Mouse (Mus musculus): Measurements from ENCODE around the gene Nr4a1. TPM values are rescaled to one million over a fixed set of nuclear protein-coding genes. Genes with fewer than 3 reads are reported as not detected.

Gene Nr4a1
- polyA plus RNA-seq, 1 experiment from 2014 or later = 0.67 TPM

DNA sequence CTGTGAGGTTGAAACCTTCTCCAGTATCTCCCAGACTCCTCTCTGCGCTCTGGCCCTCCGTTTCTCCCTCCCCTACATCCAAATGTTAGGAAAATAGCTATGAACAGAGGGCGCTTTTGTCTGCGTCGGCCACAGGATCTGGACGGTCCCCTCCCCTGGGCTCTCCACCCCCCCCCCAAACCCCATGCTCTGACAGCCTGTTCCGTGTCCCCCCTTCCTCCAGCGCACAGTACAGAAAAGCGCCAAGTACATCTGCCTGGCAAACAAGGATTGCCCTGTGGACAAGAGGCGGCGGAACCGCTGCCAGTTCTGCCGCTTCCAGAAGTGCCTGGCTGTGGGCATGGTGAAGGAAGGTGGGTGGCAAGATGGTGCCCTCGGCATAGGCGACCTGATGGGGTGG, 17.4 kb downstream of the Nr4a1 start:
- no peaks in the 10 kb centered on the region for H3K9me3 ChIP-seq (replicated peaks; ENCODE audit: control insufficient read depth, low read length)
- H3K4me3 ChIP-seq (ENCODE audit: low read depth, low read length) = no peak overlapping the region
- H3K4me2 ChIP-seq (ENCODE audit: low read depth, low read length) = no peak overlapping the region
- no peak overlapping the region for H3K9ac ChIP-seq (ENCODE audit: low read depth, low read length)
- no peak overlapping the region for H3K27ac ChIP-seq (ENCODE audit: low read length)
- WGBS (ENCODE audit: insufficient replicate concordance) = 78% methylated on average over 15 of the region's 15 CpGs
- no peak for ATAC-seq (ENCODE audit: low read depth)
- no peaks in the 10 kb centered on the region for H3K36me3 ChIP-seq (ENCODE audit: control insufficient read depth, insufficient read depth)
- H3K27me3 ChIP-seq (ENCODE audit: control insufficient read depth, insufficient read depth, low read depth, low read length) = peaks cover 17% of the 10 kb centered on the region
- H3K4me1 ChIP-seq (ENCODE audit: control insufficient read depth, low read depth, low read length) = peaks cover 2% of the 10 kb centered on the region

DNA sequence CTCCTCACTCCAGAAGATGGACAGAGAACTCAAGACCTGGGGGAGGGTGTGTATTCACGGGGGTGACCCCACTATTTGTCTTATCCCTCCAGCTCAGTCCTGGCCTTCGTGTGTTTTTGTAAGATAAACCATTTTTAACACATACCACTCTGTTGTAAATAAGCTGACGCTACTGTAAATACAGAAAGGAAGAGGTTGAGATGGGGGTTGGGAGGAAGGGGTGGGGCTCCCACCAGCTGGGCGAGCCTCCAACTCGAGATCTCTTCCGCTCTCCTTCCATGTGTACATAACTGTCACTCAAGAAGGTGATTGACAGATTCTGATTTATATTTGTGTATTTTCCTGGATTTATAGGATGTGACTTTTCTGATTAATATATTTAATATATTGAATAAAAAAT, 20.3 kb downstream of the Nr4a1 start:
- no peak for ATAC-seq (ENCODE audit: low read depth)
- H3K4me1 ChIP-seq (ENCODE audit: control insufficient read depth, low read depth, low read length) = no peaks in the 10 kb centered on the region

DNA sequence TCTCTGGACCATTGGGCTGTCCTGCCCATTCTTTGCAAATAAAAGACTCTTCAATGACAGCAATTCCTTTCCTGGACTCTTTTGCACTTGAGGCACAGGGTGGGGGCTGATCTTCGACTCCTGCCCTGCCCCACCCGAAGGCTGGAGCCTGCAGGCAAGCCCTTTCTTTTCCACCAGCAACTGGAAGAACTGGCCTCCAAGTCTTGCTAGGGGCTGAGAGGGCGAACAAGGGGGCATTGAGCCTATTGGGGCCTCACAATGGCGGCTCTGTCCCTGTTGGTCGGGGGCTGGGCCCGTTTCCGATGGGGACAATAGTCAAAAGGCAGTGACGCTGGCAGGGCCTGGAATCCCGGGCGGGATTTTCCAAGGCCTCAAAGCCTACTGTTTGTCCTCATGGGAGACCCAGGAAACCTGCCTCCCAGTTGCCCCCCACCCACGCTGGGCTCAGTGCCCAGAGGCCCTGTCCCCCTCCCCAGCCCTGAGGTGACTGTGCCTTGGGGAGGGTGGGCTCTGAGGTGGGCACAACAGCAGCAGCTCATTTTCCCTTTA, 23.4 kb downstream of the Nr4a1 start:
- WGBS (ENCODE audit: insufficient replicate concordance) = 64% methylated on average over 11 of the region's 11 CpGs

More for the DNA sequence above, 20.3 kb downstream of the Nr4a1 start:
- WGBS (ENCODE audit: insufficient replicate concordance) = 17% methylated on average over 6 of the region's 6 CpGs
- H3K9ac ChIP-seq (ENCODE audit: low read depth, low read length) = no peak overlapping the region
- no peaks in the 10 kb centered on the region for H3K27me3 ChIP-seq (ENCODE audit: control insufficient read depth, insufficient read depth, low read depth, low read length)
- no peak overlapping the region for H3K4me2 ChIP-seq (ENCODE audit: low read depth, low read length)
- no peaks in the 10 kb centered on the region for H3K9me3 ChIP-seq (replicated peaks; ENCODE audit: control insufficient read depth, low read length)
- H3K36me3 ChIP-seq (ENCODE audit: control insufficient read depth, insufficient read depth) = no peaks in the 10 kb centered on the region
- H3K27ac ChIP-seq (ENCODE audit: low read length) = no peak overlapping the region
- no peak overlapping the region for H3K4me3 ChIP-seq (ENCODE audit: low read depth, low read length)

DNA sequence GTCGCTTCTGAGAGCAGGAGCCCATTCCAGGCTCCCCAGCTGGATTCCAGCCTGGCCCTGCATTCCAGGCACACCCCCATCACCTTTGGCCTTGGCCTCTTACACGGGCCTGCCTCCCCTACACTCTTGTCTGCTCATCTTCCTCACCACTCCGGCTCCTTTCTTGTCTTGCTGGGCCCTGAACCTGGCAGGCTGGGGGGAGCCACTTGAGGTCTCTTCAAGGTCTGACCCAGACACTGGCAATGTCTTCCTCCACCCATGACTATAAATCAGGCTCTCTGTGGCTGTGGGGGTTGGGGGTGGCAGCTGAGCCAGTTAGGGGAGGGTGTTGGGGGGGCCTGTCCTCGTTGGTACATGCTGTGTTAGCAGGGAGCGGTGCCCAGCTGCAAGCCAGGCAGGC, 24.5 kb downstream of the Nr4a1 start:
- no peak overlapping the region for H3K9ac ChIP-seq (ENCODE audit: low read depth, low read length)

More for the DNA sequence above, 23.4 kb downstream of the Nr4a1 start:
- no peak for ATAC-seq (ENCODE audit: low read depth)
- Histone ChIP-seq H3K4me3 (ENCODE audit: low read depth, low read length) (no peak overlapping the region), H3K36me3 (ENCODE audit: control insufficient read depth, insufficient read depth) (no peaks in the 10 kb centered on the region), H3K9me3 (replicated peaks; ENCODE audit: control insufficient read depth, low read length) (no peaks in the 10 kb centered on the region), H3K4me1 (ENCODE audit: control insufficient read depth, low read depth, low read length) (no peaks in the 10 kb centered on the region), H3K4me2 (ENCODE audit: low read depth, low read length) (no peak overlapping the region), H3K27ac (ENCODE audit: low read length) (no peak overlapping the region), H3K9ac (ENCODE audit: low read depth, low read length) (no peak overlapping the region), H3K27me3 (ENCODE audit: control insufficient read depth, insufficient read depth, low read depth, low read length) (no peaks in the 10 kb centered on the region)

DNA sequence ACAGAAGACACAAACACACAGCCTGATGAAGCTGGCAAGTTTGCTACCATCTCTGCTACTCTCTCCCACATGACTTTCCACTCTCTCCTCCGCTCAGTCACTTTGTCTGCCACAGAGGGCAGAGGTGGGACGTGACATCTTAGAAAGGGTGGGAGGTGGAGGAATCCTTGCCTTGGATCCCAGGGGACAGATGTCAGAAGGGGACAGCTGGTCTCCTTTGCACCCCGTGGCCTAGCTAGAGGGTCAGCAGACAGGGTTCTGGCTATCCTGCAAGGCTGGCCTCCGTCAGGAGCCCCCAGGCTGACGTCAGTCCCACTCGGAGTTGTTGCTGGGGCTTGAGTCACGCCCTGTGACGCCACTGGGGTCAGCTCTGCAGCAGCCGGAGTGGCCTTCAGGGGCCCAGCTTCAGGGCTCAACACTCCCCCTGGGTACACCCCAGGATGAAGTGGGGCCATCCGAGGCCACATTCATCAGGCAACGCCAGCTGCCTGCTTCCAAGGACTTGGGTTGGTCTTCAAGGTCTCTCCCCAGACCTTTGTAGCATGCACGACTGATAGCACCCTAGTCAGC, 25.4 kb downstream of the Nr4a1 start:
- Histone ChIP-seq H3K27ac (ENCODE audit: low read length) (no peak overlapping the region), H3K9ac (ENCODE audit: low read depth, low read length) (no peak overlapping the region), H3K4me2 (ENCODE audit: low read depth, low read length) (no peak overlapping the region), H3K9me3 (replicated peaks; ENCODE audit: control insufficient read depth, low read length) (no peaks in the 10 kb centered on the region), H3K4me1 (ENCODE audit: control insufficient read depth, low read depth, low read length) (peaks cover under 1% of the 10 kb centered on the region), H3K4me3 (ENCODE audit: low read depth, low read length) (no peak overlapping the region), H3K36me3 (ENCODE audit: control insufficient read depth, insufficient read depth) (no peaks in the 10 kb centered on the region), H3K27me3 (ENCODE audit: control insufficient read depth, insufficient read depth, low read depth, low read length) (no peaks in the 10 kb centered on the region)
- 45% methylated on average over 12 of the region's 12 CpGs for WGBS (ENCODE audit: insufficient replicate concordance)
- ATAC-seq (ENCODE audit: low read depth) = no peak

More for the DNA sequence above, 24.5 kb downstream of the Nr4a1 start:
- ATAC-seq (ENCODE audit: low read depth) = no peak
- Histone ChIP-seq H3K4me3 (ENCODE audit: low read depth, low read length) (no peak overlapping the region), H3K4me1 (ENCODE audit: control insufficient read depth, low read depth, low read length) (no peaks in the 10 kb centered on the region; the same call in 1 of the 2 replicates), H3K27me3 (ENCODE audit: control insufficient read depth, insufficient read depth, low read depth, low read length) (no peaks in the 10 kb centered on the region), H3K4me2 (ENCODE audit: low read depth, low read length) (no peak overlapping the region), H3K9me3 (replicated peaks; ENCODE audit: control insufficient read depth, low read length) (no peaks in the 10 kb centered on the region), H3K36me3 (ENCODE audit: control insufficient read depth, insufficient read depth) (no peaks in the 10 kb centered on the region), H3K27ac (ENCODE audit: low read length) (no peak overlapping the region)
- 48% methylated on average over 5 of the region's 5 CpGs for WGBS (ENCODE audit: insufficient replicate concordance)

DNA sequence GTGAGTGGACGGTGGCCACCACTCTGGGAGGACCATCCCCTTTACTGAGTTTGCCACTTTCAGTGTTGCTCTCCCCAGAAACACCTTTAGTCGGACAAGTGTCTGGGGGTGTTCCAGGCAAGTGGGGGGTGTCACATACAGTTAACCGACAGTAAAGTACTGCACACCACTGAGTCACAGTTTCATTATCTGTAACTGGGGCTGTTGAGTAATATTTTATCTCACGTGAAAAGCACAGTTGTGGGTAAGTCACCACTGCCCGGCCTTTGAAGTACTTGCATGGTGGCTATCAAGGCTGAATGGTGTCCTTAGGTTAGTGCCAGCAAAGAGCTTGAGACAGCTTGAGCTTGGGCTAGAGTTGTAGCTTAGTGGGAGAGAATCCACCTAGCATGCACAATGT, 28.4 kb downstream of the Nr4a1 start:
- Histone ChIP-seq H3K9ac (ENCODE audit: low read depth, low read length) (no peak overlapping the region), H3K4me3 (ENCODE audit: low read depth, low read length) (no peak overlapping the region), H3K27me3 (ENCODE audit: control insufficient read depth, insufficient read depth, low read depth, low read length) (no peaks in the 10 kb centered on the region), H3K9me3 (replicated peaks; ENCODE audit: control insufficient read depth, low read length) (no peaks in the 10 kb centered on the region), H3K4me2 (ENCODE audit: low read depth, low read length) (no peak overlapping the region), H3K27ac (ENCODE audit: low read length) (no peak overlapping the region), H3K4me1 (ENCODE audit: control insufficient read depth, low read depth, low read length) (peaks cover 10% of the 10 kb centered on the region), H3K36me3 (ENCODE audit: control insufficient read depth, insufficient read depth) (peaks cover 8% of the 10 kb centered on the region)
- no peak for ATAC-seq (ENCODE audit: low read depth)
- 47% methylated on average over 5 of the region's 5 CpGs for WGBS (ENCODE audit: insufficient replicate concordance)

DNA sequence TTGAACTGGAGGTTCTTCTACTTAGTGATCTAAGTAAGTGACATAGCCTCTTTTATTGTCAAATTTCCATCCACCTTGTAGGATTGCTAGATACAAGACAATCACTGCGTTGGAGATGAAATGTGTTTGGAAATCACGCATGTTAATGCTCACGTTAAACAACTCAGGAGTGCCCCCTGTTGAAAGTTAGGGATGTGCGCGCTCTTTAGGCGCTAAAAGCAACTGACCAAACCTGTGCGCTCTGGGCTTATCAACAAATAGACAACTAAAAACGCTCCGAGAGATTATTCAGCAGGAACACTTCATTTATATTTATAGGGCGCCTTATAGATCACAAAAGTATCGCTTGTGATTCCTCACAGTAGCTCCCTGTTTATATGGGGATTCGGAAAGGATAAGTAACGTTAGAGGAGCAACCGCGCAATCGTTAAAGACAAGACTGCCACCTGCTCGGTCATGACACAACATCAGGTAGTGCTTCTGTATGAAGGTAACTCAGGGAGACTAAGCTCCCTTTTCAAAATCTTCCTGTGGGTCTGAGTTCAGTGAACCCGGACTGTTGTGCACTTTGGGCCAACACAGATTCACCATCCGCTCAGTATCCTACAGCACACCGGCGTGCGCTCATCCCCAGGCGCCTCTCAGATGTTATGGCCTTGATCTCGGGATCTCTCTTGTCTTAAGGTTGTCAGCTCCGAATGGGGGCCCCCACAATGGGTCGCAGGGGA, 29.3 kb downstream of the Nr4a1 start:
- no peak for ATAC-seq (ENCODE audit: low read depth)
- Histone ChIP-seq H3K4me1 (ENCODE audit: control insufficient read depth, low read depth, low read length) (peaks cover 10% of the 10 kb centered on the region), H3K27me3 (ENCODE audit: control insufficient read depth, insufficient read depth, low read depth, low read length) (no peaks in the 10 kb centered on the region), H3K9me3 (replicated peaks; ENCODE audit: control insufficient read depth, low read length) (no peaks in the 10 kb centered on the region), H3K4me2 (ENCODE audit: low read depth, low read length) (peak overlapping the region; percentile 78), H3K36me3 (ENCODE audit: control insufficient read depth, insufficient read depth) (peaks cover 13% of the 10 kb centered on the region), H3K4me3 (ENCODE audit: low read depth, low read length) (peak overlapping the region; percentile 93), H3K27ac (ENCODE audit: low read length) (peak overlapping the region; percentile 15), H3K9ac (ENCODE audit: low read depth, low read length) (peak overlapping the region; percentile 93)
- WGBS (ENCODE audit: insufficient replicate concordance) = under 1% methylated on average over 26 of the region's 26 CpGs

DNA sequence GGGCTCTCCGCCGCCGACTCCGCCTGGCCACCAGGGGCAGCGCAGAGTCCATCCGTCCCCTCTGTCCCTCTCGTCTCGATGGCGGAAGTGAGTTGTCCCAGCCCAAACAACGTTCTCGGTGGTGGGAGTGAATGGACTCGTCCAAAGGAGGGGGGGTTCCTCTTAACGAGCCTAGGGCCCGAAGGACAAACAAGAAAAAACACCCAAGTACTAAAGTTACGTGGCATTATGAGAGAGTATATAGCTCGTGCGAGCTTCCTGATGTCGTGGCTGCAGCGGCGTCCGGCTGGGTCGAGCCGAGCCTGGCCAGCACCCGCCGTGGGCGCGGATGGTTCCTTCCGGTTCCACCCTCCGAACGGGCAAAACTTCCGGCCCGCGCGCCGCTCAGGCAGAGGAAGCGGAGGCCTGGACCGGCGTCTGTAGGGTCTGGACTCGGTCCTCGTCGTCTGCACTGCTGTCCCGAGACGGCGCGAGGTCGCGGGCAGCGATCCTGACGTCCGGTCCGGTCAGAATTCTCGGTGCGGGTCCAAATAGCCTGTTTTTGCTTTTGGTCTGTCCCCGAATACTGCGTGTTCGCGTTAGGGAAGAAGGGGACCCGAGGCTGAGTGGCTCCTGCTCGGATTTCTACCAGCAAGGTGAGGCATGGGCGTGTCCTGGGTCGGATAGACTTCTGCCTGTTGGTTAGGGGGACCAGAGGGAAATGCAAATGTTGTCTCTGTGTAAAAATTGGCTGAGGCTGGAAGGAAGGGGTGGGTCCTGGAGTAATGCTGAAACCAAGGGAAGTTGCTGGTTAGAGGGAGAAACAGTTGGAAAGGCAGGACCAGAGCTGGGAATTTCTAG, 30.1 kb downstream of the Nr4a1 start, which contains the start of gene Atg101:
TSS of gene Atg101 (plus strand) at position 362 of the 840 bp plus-strand sequence.
- H3K36me3 ChIP-seq (ENCODE audit: control insufficient read depth, insufficient read depth) = peaks cover 20% of the 10 kb centered on the region
- H3K9ac ChIP-seq (ENCODE audit: low read depth, low read length) = peak within 1 kb of the TSS; percentile 93
- H3K27ac ChIP-seq (ENCODE audit: low read length) = peak within 1 kb of the TSS; percentile 81
- peaks cover 10% of the 10 kb centered on the region for H3K4me1 ChIP-seq (ENCODE audit: control insufficient read depth, low read depth, low read length)
- peak within 1 kb of the TSS; percentile 93 for H3K4me3 ChIP-seq (ENCODE audit: low read depth, low read length)
- no peaks in the 10 kb centered on the region for H3K27me3 ChIP-seq (ENCODE audit: control insufficient read depth, insufficient read depth, low read depth, low read length)
- peak; percentile 93 for ATAC-seq (ENCODE audit: low read depth)
- H3K4me2 ChIP-seq (ENCODE audit: low read depth, low read length) = peak within 1 kb of the TSS; percentile 78
- WGBS (ENCODE audit: insufficient replicate concordance) = under 1% methylated on average over 61 of the region's 61 CpGs
- H3K9me3 ChIP-seq (replicated peaks; ENCODE audit: control insufficient read depth, low read length) = no peaks in the 10 kb centered on the region

Data from liver, embryonic 16.5 days (tissue).